Mouse (Mus musculus) hindbrain, embryonic 14.5 days (tissue): ENCODE results near the gene Ago4. TPM values are rescaled to one million over a fixed set of nuclear protein-coding genes. Genes with fewer than 3 reads are reported as not detected.
"Not testable (repeated sequence)": the region's sequence is repeated elsewhere in the genome, so short reads cannot be mapped to it uniquely, and the experiment has no call there.

Experiments
- ATAC-seq: fragments of 200-750 bp; cut with Nextera tagmentation; 2 replicates; pipeline ENCODE4 v1.8.0; 2017; ENCODE audit warnings: moderate number of reproducible peaks, mild to moderate bottlenecking, moderate TSS enrichment, moderate library complexity; ENCODE audit not compliant: low FRiP score
- DNase-seq: peaks from one replicate; pipeline ENCODE4 v3.0.0-alpha.2; 2015; ENCODE audit warnings: low spot score
- H3K27ac ChIP-seq: fragments of 300-500 bp; sonication (generic); 2 replicates; pipeline ENCODE4 v1.5.1; 2014; ENCODE audit warnings: mild to moderate bottlenecking, moderate library complexity
- H3K27me3 ChIP-seq: fragments of 300-500 bp; sonication (generic); 2 replicates; pipeline ENCODE4 v1.6.1; 2014; ENCODE audit warnings: mild to moderate bottlenecking, low read length, mixed read lengths; ENCODE audit not compliant: control insufficient read depth, insufficient read depth
- H3K36me3 ChIP-seq: fragments of 300-500 bp; sonication (generic); replicated peaks from 2 replicates; pipeline ENCODE4 v1.6.1; 2014; ENCODE audit not compliant: control insufficient read depth, insufficient read depth
- H3K4me1 ChIP-seq: fragments of 300-500 bp; sonication (generic); replicated peaks from 2 replicates; pipeline ENCODE4 v1.6.1; 2014; ENCODE audit warnings: antibody characterized with exemption, low read length, mixed read lengths; ENCODE audit not compliant: control insufficient read depth, insufficient read depth
- H3K4me2 ChIP-seq: fragments of 300-500 bp; sonication (generic); replicated peaks from 2 replicates; pipeline ENCODE4 v1.6.1; 2014; ENCODE audit warnings: mild to moderate bottlenecking, moderate library complexity
- H3K4me3 ChIP-seq: fragments of 300-500 bp; sonication (generic); replicated peaks from 2 replicates; pipeline ENCODE4 v1.5.1; 2014; ENCODE audit warnings: mild to moderate bottlenecking, low read length
- H3K9ac ChIP-seq: fragments of 300-500 bp; sonication (generic); 2 replicates; pipeline ENCODE4 v1.6.1; 2014
- H3K9me3 ChIP-seq: fragments of 300-500 bp; sonication (generic); 2 replicates; pipeline ENCODE4 v1.6.1; 2016; ENCODE audit warnings: low read length; ENCODE audit not compliant: control insufficient read depth
- WGBS: fragments of 180-500 bp; shearing (Covaris S2); extraction: QIAGEN DNeasy Blood & Tissue Kit; methylation state at CpG from one replicate; pipeline ENCODE4 v1.1.7; 2014; 5-methylcytosine and 5-hydroxymethylcytosine counted together
- polyA plus RNA-seq: library from polyadenylated mRNA; unstranded; fragments of >200 nt; fragmentation: Nextera tagmentation; extraction: Ambion mirVana; gene quantifications from 2 replicates; pipeline ENCODE4 v1.2.1, GENCODE M21; 2014

Gene Ago4
- polyA plus RNA-seq, 1 experiment from 2014 or later, result 9.8 TPM

DNA sequence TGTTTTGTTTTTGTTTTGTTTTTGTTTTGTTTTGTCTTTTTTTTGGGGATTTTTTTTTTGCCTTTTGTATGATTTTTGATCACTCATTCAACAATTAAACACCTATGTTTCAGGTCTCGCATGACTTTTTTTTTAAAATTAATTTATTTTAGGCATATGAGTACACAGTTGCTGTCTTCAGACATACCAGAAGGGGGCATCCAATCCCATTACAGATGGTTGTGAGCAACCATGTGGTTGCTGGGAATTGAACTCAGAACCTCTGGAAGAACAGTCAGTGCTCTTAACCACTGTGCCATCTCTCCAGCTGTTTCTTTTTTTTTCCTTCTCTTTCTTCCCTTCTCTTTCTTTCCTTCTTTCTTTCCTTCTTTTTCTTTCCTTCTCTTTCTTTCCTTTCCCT is 20.4 kb upstream of the Ago4 start:
- 91% methylated on average over 1 of the region's 1 CpGs for WGBS
- H3K27me3 ChIP-seq, result no peaks in the 10 kb centered on the region
- H3K4me3 ChIP-seq, result no peak overlapping the region
- no peak overlapping the region for H3K9ac ChIP-seq
- DNase-seq, result no peak
- no peak overlapping the region for H3K27ac ChIP-seq
- no peaks in the 10 kb centered on the region for H3K9me3 ChIP-seq
- no peak overlapping the region for H3K4me2 ChIP-seq
- H3K36me3 ChIP-seq, result no peaks in the 10 kb centered on the region
- 0 out of 2 replicates have a peak, but pooled peaks cover 4% of the 10 kb centered on the region for H3K4me1 ChIP-seq
- no peak for ATAC-seq

DNA sequence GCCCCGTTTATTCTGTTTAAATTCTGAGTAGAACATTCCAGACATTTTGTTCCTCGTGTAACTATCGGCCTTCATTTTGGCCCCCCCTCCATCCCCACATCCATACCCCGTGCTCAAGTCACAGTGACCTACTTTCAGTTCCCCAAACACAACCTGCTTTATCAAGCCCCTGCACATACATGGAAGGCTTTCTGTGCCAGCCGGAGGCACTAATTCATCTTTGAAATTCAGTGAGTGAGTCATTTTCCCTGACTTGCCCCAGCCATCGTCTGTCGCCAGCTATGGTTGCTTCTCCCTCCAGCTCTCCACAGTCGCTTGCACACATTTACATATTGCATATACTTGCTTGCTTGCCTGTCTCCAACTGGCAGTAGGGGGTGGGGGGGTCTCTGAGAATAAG is 19.8 kb upstream of the Ago4 start:
- Histone ChIP-seq H3K4me1 (0 out of 2 replicates have a peak, but pooled peaks cover 4% of the 10 kb centered on the region), H3K4me2 (no peak overlapping the region), H3K9ac (no peak overlapping the region), H3K4me3 (no peak overlapping the region), H3K9me3 (no peaks in the 10 kb centered on the region), H3K36me3 (no peaks in the 10 kb centered on the region), H3K27me3 (no peaks in the 10 kb centered on the region), H3K27ac (no peak overlapping the region)
- 66% methylated on average over 8 of the region's 8 CpGs for WGBS
- DNase-seq (no peak), ATAC-seq (no peak)

DNA sequence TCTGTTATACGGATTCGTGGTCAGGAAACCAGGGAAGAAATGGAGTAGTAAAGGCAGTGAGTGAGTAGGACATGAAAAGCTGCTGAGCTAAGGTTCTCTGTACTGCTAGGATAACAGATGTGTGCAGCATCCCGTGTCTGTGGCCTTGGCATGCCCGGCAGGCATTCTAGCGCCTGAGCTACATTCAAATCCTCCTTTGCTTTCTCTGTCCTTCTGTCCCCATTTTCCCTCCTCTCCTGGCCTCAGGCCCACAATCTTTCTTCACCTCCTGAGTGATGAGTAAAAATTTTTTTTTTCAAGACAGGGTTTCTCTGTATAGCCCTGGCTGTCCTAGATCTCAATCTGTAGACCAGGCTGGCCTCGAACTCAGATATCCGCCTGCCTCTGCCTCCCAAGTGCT is 18.9 kb upstream of the Ago4 start:
- no peaks in the 10 kb centered on the region for H3K27me3 ChIP-seq
- 0 out of 2 replicates have a peak, but pooled peaks cover 4% of the 10 kb centered on the region for H3K4me1 ChIP-seq
- no peak overlapping the region for H3K4me3 ChIP-seq
- H3K9ac ChIP-seq, result no peak overlapping the region
- no peaks in the 10 kb centered on the region for H3K36me3 ChIP-seq
- H3K27ac ChIP-seq, result no peak overlapping the region
- H3K9me3 ChIP-seq, result no peaks in the 10 kb centered on the region
- no peak overlapping the region for H3K4me2 ChIP-seq
- WGBS, result 77% methylated on average over 7 of the region's 7 CpGs
- no peak for ATAC-seq
- DNase-seq, result no peak

DNA sequence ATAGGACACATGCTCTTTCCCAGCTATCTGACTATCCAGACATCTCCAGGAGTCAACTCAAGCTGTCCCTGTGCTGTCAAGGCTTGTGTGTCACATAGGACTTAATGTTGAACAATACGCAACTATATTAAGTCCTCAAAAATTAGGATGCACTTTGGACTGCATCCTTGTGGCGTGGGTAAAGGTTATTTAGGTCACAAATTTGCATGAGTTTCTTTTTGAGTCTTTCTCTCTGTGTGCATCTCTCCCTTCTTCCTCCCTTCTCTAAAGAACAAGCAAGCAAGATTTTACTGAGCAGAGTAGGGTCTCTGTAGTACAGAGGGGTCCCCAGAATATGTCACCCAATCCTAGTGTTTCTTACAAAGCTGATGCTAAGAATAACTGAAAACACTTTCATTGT is 12.9 kb upstream of the Ago4 start:
- Histone ChIP-seq H3K9ac (no peak overlapping the region), H3K36me3 (no peaks in the 10 kb centered on the region), H3K27ac (no peak overlapping the region), H3K27me3 (no peaks in the 10 kb centered on the region), H3K4me1 (no peaks in the 10 kb centered on the region), H3K4me3 (no peak overlapping the region), H3K9me3 (no peaks in the 10 kb centered on the region), H3K4me2 (no peak overlapping the region)
- no peak for ATAC-seq
- WGBS, result 83% methylated on average over 2 of the region's 2 CpGs
- no peak for DNase-seq

DNA sequence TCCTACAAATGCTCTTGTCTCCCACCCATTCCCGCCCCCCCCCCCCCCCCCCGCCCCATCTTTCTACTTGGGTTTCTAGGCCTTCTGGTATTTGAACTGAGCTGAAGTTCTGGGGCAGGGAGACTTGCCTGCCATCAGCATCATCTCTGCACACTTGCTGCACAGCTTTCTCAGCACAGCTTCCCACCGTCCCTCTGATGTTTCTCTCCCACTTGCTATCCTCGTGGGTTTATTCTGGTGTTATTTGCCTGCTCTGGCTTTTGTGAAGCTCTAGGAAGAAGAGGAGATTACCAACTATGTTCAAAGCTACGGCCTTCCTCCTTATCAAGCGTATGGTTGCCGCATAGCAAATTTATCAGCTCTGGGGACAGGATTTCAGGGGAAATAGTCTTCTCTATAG is 12.4 kb upstream of the Ago4 start:
- 80% methylated on average over 6 of the region's 7 CpGs for WGBS
- H3K27ac ChIP-seq, result no peak overlapping the region
- H3K9me3 ChIP-seq, result no peaks in the 10 kb centered on the region
- H3K4me3 ChIP-seq, result no peak overlapping the region
- H3K4me1 ChIP-seq, result no peaks in the 10 kb centered on the region
- H3K9ac ChIP-seq, result no peak overlapping the region
- ATAC-seq (no peak), DNase-seq (no peak)
- no peak overlapping the region for H3K4me2 ChIP-seq
- no peaks in the 10 kb centered on the region for H3K27me3 ChIP-seq
- H3K36me3 ChIP-seq, result no peaks in the 10 kb centered on the region

DNA sequence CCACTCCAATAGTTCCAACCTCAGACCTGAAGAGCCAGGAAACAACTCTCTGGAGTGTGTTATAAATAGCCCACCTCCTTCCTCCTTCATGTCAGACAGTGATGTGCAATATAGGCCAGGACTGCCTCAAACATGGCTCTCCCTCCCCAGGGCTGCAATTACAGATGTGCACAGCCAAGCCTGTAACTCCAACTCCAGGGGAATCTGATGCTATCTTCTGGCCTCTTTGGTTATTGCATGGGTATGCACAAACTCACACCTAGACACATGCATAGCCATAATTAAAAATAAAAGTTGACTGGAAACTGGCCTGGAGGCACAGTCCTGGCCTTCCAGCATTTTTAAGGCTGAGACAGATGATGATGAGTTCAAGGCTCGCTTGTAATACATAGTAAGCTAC is 11.7 kb upstream of the Ago4 start:
- H3K27ac ChIP-seq, result no peak overlapping the region
- DNase-seq, result no peak
- 79% methylated on average over 1 of the region's 1 CpGs for WGBS
- no peak overlapping the region for H3K4me3 ChIP-seq
- no peaks in the 10 kb centered on the region for H3K9me3 ChIP-seq
- no peak overlapping the region for H3K4me2 ChIP-seq
- H3K9ac ChIP-seq, result no peak overlapping the region
- ATAC-seq, result no peak
- H3K27me3 ChIP-seq, result no peaks in the 10 kb centered on the region
- no peaks in the 10 kb centered on the region for H3K36me3 ChIP-seq
- no peaks in the 10 kb centered on the region for H3K4me1 ChIP-seq

DNA sequence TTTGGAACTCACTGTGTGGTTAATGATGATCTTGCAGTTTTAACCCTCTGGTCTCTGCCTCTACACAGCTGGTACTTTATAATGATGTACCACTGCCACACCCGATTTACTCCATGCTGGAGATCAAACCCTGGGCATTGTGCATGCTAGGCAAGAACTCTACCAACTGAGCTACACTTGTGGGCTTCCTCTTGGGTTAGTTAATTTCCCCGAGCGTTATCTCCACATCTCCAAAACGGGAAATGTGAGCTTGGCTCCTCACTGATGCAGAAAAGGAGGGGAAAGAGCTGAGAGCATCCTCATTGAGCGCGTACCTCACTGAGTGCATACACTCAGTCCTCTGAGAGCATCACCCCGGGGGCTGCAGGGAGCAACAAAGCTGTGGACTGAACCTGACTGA is 9.6 kb upstream of the Ago4 start:
- Histone ChIP-seq H3K4me2 (no peak overlapping the region), H3K9me3 (no peaks in the 10 kb centered on the region), H3K4me3 (no peak overlapping the region), H3K4me1 (no peaks in the 10 kb centered on the region), H3K27me3 (no peaks in the 10 kb centered on the region), H3K9ac (no peak overlapping the region), H3K36me3 (no peaks in the 10 kb centered on the region), H3K27ac (no peak overlapping the region)
- ATAC-seq (no peak), DNase-seq (no peak)
- 70% methylated on average over 7 of the region's 7 CpGs for WGBS

DNA sequence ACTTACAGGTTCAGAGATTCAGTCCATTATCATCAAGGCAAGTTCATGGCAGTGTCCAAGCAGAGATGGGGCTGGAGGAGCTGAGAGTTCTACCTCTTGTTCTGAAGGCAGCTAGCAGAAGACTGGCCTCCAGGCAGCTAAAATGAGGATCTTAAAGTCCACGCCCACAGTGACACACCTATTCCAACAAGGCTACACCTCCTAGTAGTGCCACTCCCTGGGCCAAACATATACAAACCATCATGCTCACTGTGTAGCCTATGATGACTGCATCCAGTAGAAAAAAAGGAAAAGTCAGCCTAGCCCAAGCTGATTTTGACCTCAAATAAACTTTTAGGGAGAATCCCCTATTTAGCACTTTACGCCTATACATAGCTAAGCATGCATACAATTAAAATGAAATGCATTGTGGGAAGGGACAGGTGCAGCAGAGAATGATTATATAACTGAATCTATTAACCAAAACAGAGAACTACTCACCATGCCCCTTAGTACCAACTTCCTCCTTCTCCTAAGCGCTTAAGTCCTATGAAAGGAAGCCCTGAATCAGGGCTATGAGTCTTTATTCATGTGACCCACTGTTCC is 7.3 kb upstream of the Ago4 start:
- WGBS, result 93% methylated on average over 3 of the region's 3 CpGs

DNA sequence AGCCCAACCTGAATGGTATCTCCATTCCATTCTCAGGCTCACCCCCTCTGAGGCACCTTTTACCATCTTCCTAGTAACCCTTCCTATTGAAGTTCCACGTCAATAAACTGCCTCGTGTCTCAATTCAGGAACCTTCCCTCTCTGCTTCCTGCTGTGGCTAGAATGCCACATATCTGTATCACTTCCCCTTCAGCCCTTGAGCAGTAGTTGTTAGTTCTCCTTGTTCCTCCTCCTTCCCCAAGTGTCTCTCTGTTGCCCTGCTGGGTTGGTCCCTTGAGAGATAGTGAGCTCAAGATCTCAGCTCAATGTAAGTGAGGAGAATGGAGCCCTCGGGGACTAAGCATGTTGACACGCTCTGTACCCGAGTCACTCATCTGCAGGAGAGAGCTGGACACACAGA is 3.6 kb upstream of the Ago4 start:
- ATAC-seq, result no peak
- H3K9me3 ChIP-seq, result no peaks in the 10 kb centered on the region

More for the DNA sequence above, 7.3 kb upstream of the Ago4 start:
- ATAC-seq (no peak), DNase-seq (no peak)
- no peaks in the 10 kb centered on the region for H3K36me3 ChIP-seq
- H3K27me3 ChIP-seq, result no peaks in the 10 kb centered on the region
- H3K9ac ChIP-seq, result no peak overlapping the region
- no peaks in the 10 kb centered on the region for H3K4me1 ChIP-seq
- H3K9me3 ChIP-seq, result no peaks in the 10 kb centered on the region
- H3K4me3 ChIP-seq, result no peak overlapping the region
- H3K4me2 ChIP-seq, result no peak overlapping the region
- no peak overlapping the region for H3K27ac ChIP-seq

DNA sequence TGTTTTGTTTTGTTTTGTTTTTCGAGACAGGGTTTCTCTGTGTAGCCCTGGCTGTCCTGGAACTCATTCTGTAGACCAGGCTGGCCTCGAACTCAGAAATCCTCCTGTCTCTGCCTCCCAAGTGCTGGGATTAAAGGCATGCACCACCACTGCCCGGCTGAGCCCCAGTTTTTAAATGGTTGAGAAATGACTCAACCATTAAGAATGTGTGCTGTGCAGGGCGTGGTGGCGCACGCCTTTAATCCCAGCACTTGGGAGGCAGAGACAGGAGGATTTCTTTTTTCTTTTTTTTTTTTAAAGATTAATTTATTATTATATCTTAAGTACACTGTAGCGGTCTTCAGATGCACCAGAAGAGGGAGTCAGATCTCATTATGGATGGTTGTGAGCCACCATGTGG is 2.4 kb upstream of the Ago4 start:
- 93% methylated on average over 7 of the region's 7 CpGs for WGBS
- ATAC-seq, result not testable (repeated sequence)

More for the DNA sequence above, 3.6 kb upstream of the Ago4 start:
- no peaks in the 10 kb centered on the region for H3K27me3 ChIP-seq
- 67% methylated on average over 5 of the region's 5 CpGs for WGBS
- no peak overlapping the region for H3K4me3 ChIP-seq
- H3K9ac ChIP-seq, result no peak overlapping the region
- peaks cover 9% of the 10 kb centered on the region for H3K4me1 ChIP-seq
- H3K27ac ChIP-seq, result no peak overlapping the region
- H3K36me3 ChIP-seq, result no peaks in the 10 kb centered on the region
- no peak for DNase-seq
- no peak overlapping the region for H3K4me2 ChIP-seq

More for the DNA sequence above, 2.4 kb upstream of the Ago4 start:
- H3K9ac ChIP-seq, H3K4me3 ChIP-seq, H3K27me3 ChIP-seq, H3K4me2 ChIP-seq, H3K27ac ChIP-seq, H3K9me3 ChIP-seq, H3K36me3 ChIP-seq, DNase-seq: not testable (repeated sequence)
- H3K4me1 ChIP-seq, result peaks cover 17% of the 10 kb centered on the region
